Mouse (Mus musculus): ENCODE measurements around the gene Sorcs1.

Sorcs1 gene

GRCm38 (mm10) chr19:50558771-50559170 lies 119.7 kb downstream of the Sorcs1 start:
- no peak for DNase-seq (ENCODE audit: low spot score)

- no peak for DNase-seq (ENCODE audit: low spot score)
These were observed 144.4 kb downstream of the Sorcs1 start for GRCm38 (mm10) chr19:50534031-50534430.

GRCm38 (mm10) chr19:50527835-50528234 lies 150.6 kb downstream of the Sorcs1 start:
- no peak for DNase-seq (ENCODE audit: low spot score)

DNA sequence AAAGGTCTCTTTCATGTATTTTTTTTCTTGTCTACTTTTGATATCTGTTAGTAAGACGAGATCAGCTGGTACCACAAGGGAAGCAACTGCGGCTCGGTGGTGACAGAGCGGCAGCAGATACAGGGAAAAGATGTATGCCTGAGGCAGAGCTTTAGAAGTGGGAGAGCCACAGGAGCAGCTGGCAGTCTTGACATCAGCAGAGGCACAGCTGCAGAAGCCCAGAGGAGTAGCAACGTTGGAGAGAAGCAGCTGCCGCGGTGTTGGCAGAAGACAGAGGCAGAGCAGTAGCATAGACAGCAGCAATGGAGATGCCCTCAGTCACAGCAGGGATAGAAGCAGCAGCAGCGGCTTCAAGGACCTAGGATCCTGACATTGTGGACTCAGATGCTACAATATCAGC lies 152.4 kb downstream of the Sorcs1 start:
- DNase-seq (ENCODE audit: low spot score) = no peak

GRCm38 (mm10) chr19:50521943-50522342 lies 156.5 kb downstream of the Sorcs1 start:
- no peak for DNase-seq (ENCODE audit: low spot score)

GRCm38 (mm10) chr19:50515059-50515673 lies 163.3 kb downstream of the Sorcs1 start:
- no peak for DNase-seq (ENCODE audit: low spot score)

DNA sequence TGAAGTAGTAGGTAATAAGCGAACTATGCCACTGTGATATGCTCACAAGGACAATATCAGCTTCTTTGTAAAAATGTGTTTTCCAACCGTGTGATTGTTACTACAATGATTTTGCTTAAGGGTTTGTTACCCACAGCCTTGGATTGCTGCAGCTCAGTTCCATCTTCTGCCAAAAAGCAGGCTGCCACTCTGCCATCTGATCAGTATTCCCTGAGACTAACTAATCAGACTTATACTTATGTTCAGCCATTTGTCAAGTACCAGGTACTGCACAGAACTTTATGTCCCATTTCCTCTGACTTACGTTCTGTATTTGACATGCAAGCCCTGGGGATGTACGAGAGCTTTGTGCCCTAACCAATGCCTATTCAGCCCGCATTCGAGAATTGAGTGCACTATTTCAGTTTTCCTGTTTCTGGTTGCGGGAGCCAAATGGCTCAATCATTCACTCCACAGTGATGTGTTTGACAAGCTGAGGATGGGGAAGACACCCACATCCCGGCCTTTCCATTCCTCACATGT lies 164.1 kb downstream of the Sorcs1 start:
- DNase-seq (ENCODE audit: low spot score) = no peak

- no peak for DNase-seq (ENCODE audit: low spot score)
These were observed 175.6 kb downstream of the Sorcs1 start for GRCm38 (mm10) chr19:50502816-50503215.

DNA sequence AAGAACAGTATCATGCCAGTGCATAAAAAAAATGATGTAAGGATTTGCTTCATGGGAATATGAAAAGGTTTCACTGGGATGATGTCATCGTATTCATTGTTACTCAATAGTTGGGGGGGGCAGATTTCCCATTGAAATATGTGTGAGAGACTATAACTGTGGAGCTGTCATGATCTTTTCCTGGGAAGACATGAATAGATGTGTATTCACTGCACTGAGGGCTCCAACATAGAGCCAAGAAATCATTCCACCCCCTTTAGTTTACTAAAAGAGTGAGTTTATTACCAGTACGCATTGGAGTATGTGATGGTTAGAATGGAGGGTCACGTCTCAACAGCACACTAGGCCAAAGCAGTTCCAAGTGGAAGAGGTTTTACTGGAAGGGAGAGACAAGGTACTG lies 187.3 kb downstream of the Sorcs1 start:
- DNase-seq (ENCODE audit: low spot score) = no peak

DNA sequence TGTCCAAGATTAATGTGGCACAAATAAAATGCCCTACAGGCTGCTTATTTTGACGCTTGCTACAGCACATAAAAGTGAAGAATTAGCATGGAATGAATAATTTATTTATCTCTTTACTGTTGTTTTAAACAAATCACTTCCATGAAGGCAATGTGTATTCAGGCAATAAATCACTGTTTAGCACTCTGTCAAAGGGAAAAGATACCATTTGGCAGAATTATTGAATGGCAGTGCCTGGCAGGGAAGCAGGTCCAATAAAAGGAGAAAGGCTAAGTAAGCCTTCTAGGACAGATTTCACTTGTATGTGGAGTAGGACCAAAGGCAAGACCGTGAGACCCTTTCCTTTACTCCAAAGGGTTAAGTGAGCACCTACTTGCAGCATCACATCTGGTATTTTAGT lies 187.7 kb downstream of the Sorcs1 start:
- DNase-seq (ENCODE audit: low spot score) = no peak

GRCm38 (mm10) chr19:50489786-50490185 lies 188.7 kb downstream of the Sorcs1 start:
- no peak for DNase-seq (ENCODE audit: low spot score)

- DNase-seq (ENCODE audit: low spot score) = no peak
These were observed 190.0 kb downstream of the Sorcs1 start for GRCm38 (mm10) chr19:50488421-50488820.

DNA sequence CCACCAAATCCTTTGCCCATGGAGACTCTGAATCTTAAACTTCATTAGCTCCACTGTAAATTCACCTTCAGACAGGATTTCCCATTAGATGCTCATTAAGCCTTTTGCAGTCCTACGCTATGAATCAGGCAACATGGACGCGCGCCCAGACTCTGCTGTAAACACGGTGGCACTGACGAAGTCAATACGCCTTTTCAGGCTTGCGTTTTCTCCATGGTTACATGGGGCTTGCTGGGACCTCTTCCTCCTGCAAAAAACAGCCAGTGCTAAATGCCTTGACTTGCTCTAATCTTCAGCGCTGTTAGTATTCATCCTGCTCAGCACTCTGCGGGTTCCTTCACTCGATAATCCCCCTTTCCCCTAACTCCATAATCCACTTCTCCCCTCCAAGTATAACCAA lies 190.7 kb downstream of the Sorcs1 start:
- no peak for DNase-seq (ENCODE audit: low spot score)

GRCm38 (mm10) chr19:50486345-50486744 lies 192.1 kb downstream of the Sorcs1 start:
- DNase-seq (ENCODE audit: low spot score) = no peak

GRCm38 (mm10) chr19:50476774-50477173 lies 201.7 kb downstream of the Sorcs1 start:
- DNase-seq (ENCODE audit: low spot score) = no peak

- DNase-seq (ENCODE audit: low spot score) = no peak
These were observed 209.9 kb downstream of the Sorcs1 start for GRCm38 (mm10) chr19:50468592-50468991.

- no peak for DNase-seq (ENCODE audit: low spot score)
These were observed 213.6 kb downstream of the Sorcs1 start for GRCm38 (mm10) chr19:50464811-50465210.

- no peak for DNase-seq (ENCODE audit: low spot score)
These were observed 219.9 kb downstream of the Sorcs1 start for GRCm38 (mm10) chr19:50458581-50458980.

- no peak for DNase-seq (ENCODE audit: low spot score)
These were observed 221.1 kb downstream of the Sorcs1 start for GRCm38 (mm10) chr19:50457275-50457892.

GRCm38 (mm10) chr19:50441099-50441498 lies 237.3 kb downstream of the Sorcs1 start:
- DNase-seq (ENCODE audit: low spot score) = no peak

GRCm38 (mm10) chr19:50440246-50440910 lies 238.1 kb downstream of the Sorcs1 start:
- DNase-seq (ENCODE audit: low spot score) = no peak

DNA sequence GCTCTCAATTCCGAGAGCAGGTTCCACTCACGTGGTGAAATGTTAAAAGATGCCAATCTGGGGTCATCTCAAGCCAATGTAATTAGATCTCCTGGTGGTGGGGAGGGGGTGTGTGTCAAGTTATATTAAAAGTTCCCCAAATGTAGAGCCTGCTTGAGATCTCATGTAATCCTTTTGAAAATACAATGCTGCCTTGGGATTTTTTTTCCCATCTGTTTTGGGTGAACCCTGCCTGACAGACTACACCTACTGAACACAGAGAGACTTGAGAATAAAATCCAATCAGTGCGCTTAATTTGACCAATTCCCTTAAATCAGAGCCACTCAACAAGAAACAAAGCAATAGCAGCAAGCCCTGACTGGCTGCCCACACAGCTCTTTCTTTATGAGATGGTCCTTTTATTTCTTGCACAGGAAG lies 239.0 kb downstream of the Sorcs1 start:
- no peak for DNase-seq (ENCODE audit: low spot score)

DNA sequence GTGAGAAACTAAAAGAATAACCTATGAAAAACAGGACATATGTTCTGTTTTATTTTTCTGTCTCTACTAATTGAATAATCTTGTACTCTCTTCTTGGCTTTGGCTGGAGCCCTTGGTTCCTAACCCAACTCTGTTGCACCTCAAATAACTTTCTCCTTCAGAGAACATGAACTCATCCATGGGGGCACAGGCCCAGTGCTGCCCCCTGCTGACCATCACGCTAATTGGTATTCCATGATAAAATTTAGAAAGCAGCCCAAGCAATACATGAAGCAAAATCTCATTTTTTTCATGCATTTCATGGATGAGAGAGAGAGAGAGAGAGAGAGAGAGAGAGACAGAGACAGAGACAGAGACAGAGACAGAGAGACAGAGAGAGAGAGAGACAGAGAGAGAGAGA lies 255.5 kb downstream of the Sorcs1 start:
- DNase-seq (ENCODE audit: low spot score) = no peak
